Mouse (Mus musculus) 3T3-L1 (cell line): ENCODE measurements around the gene Icam2.

Experiments
- DNase-seq: peaks from one replicate; pipeline ENCODE4 v3.0.0-alpha.2; 2015; ENCODE audit warnings: low read depth, low spot score

The Icam2 gene

DNA sequence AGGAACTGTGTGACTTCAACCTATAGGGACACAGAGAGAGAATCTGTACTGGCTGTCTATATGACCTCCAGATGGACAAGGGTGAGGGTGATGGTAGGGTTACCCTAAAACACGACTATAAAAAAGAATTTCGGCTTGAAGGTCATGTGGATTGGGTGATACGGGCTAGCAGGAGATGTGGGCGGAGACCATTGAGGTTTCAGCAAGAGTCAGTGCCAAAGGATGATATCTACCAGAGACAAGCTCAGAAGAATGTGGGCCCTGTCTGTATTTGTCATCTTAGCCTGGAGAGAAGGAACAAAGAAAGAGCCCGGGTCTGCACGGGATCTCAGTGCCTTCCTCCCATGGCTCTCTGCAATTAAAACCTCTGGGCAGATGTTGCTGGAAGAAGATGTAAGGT lies 38.1 kb downstream of the Icam2 start:
- DNase-seq, result no peak

GRCm38 (mm10) chr11:106344910-106345309 lies 43.0 kb downstream of the Icam2 start:
- no peak for DNase-seq

DNA sequence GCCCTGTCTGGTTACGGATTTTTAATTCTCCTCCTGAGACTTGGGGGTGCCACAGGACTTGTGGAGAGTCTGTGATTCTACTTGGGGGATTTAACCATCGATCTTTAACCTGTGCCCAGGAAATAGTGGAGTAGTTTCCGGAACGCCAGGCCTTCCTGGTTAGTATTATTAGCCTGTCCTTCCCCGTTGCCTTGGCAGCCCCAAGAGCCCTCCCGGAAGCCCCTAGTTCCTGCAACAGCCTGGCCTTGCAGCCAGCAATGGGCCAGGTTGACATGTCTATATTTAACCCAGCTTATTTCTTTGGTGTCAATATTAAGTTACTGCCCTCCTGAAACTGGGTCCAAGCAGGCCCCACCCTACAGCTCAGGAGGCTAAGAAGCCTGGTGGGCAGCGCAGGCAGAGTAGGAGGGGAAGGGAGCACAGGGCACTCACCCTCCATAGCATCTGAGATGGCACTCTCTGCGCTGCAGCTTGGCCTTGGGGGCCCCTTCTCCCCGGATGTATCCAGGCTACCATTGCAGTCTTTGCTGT lies 46.8 kb downstream of the Icam2 start:
- DNase-seq, result no peak

- DNase-seq, result peak; percentile 31
These were observed 48.6 kb downstream of the Icam2 start for GRCm38 (mm10) chr11:106339323-106339722.

DNA sequence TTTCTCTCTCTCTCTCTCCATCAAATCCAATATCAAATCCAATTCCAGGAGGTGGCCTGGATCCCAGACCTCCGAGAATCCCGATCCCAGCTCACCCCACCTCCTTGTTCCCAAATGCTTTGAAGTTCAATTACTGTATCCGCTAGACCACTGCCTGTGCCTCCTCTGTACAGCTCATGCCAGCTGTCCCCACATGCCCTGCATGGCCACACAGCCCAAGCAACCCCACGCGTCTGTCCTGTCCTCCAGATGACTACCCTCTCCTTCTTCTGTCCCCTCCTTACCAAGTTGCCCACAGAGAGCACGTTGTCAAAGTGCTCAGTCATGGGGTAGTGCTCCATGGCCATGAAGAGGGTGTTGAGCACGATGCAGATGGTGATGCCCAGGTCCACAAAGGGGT lies 49.0 kb downstream of the Icam2 start:
- no peak for DNase-seq

GRCm38 (mm10) chr11:106338029-106338428 lies 49.8 kb downstream of the Icam2 start:
- no peak for DNase-seq

DNA sequence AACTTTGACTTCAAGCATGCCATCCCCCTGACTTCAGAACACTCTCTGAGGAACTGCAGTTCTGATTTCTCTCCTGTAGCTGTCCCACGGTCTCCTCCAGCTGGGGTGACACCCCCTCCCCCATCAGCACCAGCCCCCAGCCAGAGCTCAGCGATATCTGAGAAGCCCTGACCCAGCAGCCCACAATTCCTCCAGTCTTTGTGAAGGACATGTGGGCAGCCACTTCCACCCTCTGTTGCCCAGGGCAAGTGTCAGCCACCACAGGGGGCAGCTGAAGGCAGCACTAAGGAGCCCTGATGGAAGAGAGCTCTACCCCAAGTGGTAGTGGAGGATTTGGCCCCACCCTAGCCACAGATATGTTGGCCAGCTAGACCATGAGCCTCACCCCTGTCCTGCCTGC lies 53.8 kb downstream of the Icam2 start:
- DNase-seq, result no peak

DNA sequence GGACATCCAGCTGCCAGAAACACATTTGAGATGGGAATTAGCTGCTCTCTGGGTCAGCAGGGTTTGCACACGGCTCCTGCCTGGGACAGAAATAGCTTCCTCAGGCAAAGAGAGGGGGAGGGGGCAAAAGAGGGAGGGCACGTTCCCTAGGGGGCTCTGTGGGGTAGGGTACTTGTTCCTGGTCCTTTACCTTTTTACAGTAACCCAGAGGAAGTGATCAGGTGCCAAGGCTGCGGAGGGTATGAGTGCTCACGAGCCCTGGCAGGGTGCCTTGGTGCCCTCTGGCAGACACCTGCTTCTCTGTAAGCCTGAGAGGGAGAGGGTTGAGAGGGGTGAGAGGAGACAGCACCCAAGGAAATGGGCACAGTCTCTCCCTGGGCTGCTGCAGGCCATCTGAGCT lies 55.4 kb downstream of the Icam2 start:
- DNase-seq, result no peak

DNA sequence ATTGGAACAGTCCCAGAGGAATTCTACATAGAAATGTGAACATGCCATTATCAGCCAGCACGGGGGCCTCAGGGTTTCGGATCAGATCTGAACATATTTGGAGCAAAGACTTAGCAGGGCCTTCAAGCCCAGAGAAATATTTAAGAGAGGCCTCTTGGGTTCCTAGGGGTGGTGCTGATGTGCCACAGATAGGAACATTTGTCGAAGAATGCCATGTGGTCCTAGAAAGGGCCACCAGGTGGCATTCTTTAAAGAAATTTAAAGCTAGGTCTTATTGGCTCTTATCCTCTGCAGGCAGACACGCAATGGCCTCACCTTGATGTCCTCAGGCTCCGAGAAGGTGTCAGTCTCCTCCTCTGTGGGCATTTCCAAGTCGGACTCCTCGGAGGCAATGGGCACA lies 58.2 kb downstream of the Icam2 start:
- DNase-seq, result peak; percentile 65

DNA sequence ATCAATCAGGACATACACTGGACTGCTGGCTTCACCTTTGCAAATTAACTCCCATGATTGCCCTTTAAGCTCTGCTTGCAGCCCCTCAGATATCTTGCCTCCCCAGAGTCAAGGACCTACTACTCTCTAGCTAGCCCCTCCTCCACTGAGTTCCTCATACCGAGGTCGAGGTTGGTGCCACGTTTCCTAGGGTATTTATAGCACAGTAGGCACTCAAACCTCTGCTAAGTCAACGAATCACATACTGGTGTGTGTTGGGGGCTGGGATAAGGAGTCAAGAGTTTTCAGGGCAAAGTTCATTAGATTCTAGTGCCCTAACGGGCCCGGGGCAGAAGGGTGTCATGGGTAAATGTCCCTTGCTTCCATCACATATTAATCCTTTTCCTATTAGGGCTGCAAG lies 58.7 kb downstream of the Icam2 start:
- DNase-seq, result no peak

DNA sequence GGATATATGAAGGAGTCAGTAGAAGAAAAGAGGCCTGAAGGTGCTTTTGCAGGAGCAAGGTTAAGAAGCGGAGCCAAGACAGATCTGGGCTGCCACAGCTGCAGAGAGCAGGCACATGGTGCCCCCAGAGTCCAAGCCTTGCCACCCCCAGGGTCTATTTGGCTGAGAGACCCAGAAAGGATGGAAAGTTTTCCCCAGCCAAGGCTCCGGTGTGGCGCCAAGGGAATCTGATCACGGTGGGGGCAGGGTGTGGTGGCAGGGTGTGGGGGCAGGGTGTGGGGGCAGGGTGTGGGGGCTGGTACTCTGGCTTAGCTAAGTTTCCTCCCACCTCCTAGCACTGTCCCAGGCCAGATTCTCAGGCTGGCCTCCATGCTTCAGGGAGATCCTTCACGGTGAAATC lies 59.4 kb downstream of the Icam2 start:
- DNase-seq, result no peak
